Mouse (Mus musculus) kidney, adult 10 weeks (tissue): ENCODE results near the gene Smim4. TPM values are rescaled to one million over a fixed set of nuclear protein-coding genes. Genes with fewer than 3 reads are reported as not detected.

Experiments
- polyA plus RNA-seq: library from polyadenylated mRNA; stranded (reverse); fragments of 350-450 nt; fragmentation: Illumina TruSeq; extraction: RNeasy Lipid Tissue Mini Kit (QIAGEN cat#74804); gene quantifications from one replicate; pipeline ENCODE4 v1.2.3, GENCODE M21; 2014; ENCODE audit warnings: low read depth, low replicate concordance

The Smim4 gene
- polyA plus RNA-seq, result 24.4 TPM

GRCm38 (mm10) chr14:31128826-31129219, at the start of gene Smim4:
TSS of gene Smim4 (minus strand) at chr14:31128956.

GRCm38 (mm10) chr14:31168425-31168824, 39.7 kb upstream of the Smim4 start, which contains the start of gene Stab1:
TSS of gene Stab1 (minus strand) at chr14:31168641.

GRCm38 (mm10) chr14:31130236-31131220, 1.8 kb upstream of the Smim4 start, which contains the start of gene Nt5dc2:
TSS of gene Nt5dc2 (plus strand) at chr14:31131053.

Other genes starting within 250 kb of the Smim4 start
- gene Mustn1, start 249.8 kb downstream of the Smim4 start, polyA plus RNA-seq, result 1.3 TPM
- not detected for gene Itih4, start 242.5 kb downstream of the Smim4 start, polyA plus RNA-seq
- gene Itih3, start 205.2 kb downstream of the Smim4 start, polyA plus RNA-seq, result 0.53 TPM
- 0.12 TPM for gene Itih1, start 185.7 kb downstream of the Smim4 start, polyA plus RNA-seq
- gene Nek4, start 177.6 kb downstream of the Smim4 start, polyA plus RNA-seq, result 20.6 TPM
- gene Glt8d1, start 127.6 kb downstream of the Smim4 start, polyA plus RNA-seq, result 76.0 TPM
- 429 TPM for gene Spcs1, start 127.3 kb downstream of the Smim4 start, polyA plus RNA-seq
- gene Pbrm1, start 109.8 kb downstream of the Smim4 start, polyA plus RNA-seq, result 62.8 TPM
- gene Gnl3, start 109.8 kb downstream of the Smim4 start, polyA plus RNA-seq, result 90.1 TPM
- 1.1 TPM for gene Nt5dc2, start 2.1 kb upstream of the Smim4 start, polyA plus RNA-seq
- 0.97 TPM for gene Stab1, start 39.7 kb upstream of the Smim4 start, polyA plus RNA-seq
- not detected for gene Tnnc1, start 79.4 kb upstream of the Smim4 start, polyA plus RNA-seq
- 54.5 TPM for gene Nisch, start 88.0 kb upstream of the Smim4 start, polyA plus RNA-seq
- 6.5 TPM for gene Sema3g, start 88.9 kb upstream of the Smim4 start, polyA plus RNA-seq
- gene Phf7, start 122.4 kb upstream of the Smim4 start, polyA plus RNA-seq, result 15.3 TPM
- gene Bap1, start 122.5 kb upstream of the Smim4 start, polyA plus RNA-seq, result 5.7 TPM
- not detected for gene Dnah1, start 194.9 kb upstream of the Smim4 start, polyA plus RNA-seq
- gene Capn7, start 207.7 kb upstream of the Smim4 start, polyA plus RNA-seq, result 114 TPM